Mouse (Mus musculus): Measurements from ENCODE around the gene Fndc3b. TPM values are rescaled to one million over a fixed set of nuclear protein-coding genes. Genes with fewer than 3 reads are reported as not detected.

Gene Fndc3b
- total RNA-seq, 4 experiments from 2014 or later, result 41.8 to 50.5 (median 49.8) TPM

DNA sequence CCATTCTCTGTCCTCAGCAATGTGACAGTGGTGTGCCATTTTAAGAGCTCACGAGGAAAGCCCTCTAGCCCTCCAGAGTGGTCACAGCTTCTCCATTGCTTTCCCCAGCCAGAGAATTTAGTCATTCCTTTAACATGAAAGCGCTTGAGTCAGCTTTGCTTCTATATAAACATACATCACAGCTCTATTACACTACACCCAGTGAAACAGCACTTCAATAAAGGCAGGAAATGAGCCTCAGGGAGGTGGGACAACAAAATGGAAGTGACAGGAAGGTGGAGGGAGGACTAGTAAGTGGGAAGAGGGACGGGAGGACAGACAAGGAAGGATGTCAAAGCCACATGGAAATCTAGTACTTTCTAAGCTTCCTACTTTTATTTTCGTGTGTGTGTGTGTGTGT is 88.7 kb downstream of the Fndc3b start:
- no peak for DNase-seq (ENCODE audit: low spot score)

GRCm38 (mm10) chr3:27621176-27621575 is 89.9 kb downstream of the Fndc3b start:
- no peak for DNase-seq (ENCODE audit: low spot score)

DNA sequence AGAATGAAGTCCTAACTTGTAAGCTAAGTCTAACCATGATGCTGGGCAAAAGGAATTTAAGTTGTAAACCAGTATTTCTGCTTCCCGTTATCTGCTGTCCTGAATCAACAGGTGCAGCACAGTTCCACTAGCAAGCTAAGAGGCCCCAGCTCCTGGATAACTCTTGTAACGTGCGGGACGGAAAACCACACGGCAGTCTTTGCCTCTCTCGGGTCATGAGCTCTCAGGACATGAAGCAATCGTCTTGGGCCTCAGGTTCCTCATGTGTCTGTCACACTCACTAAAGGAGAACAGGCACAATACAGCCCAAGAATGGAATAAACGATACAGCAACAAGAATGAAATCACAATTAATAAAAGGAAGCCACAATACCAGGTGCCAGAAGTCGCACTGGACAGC is 93.4 kb downstream of the Fndc3b start:
- no peak for DNase-seq (ENCODE audit: low spot score)

DNA sequence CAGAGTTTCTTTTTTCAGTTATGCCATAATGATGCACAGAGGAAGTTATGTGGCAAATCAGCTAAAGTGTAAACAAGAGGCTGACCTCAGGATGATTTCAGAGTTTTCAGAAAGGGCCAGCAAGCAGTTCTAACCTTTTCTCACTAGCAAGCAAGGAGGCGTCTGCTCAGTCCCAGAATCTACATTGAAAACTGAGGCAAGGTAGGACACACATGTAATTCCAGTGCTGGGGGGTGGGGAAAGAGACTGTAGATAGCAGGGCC is 93.9 kb downstream of the Fndc3b start:
- DNase-seq (ENCODE audit: low spot score), result no peak

GRCm38 (mm10) chr3:27616421-27617236 is 94.5 kb downstream of the Fndc3b start:
- peak; percentile 69 for DNase-seq (ENCODE audit: low spot score)

DNA sequence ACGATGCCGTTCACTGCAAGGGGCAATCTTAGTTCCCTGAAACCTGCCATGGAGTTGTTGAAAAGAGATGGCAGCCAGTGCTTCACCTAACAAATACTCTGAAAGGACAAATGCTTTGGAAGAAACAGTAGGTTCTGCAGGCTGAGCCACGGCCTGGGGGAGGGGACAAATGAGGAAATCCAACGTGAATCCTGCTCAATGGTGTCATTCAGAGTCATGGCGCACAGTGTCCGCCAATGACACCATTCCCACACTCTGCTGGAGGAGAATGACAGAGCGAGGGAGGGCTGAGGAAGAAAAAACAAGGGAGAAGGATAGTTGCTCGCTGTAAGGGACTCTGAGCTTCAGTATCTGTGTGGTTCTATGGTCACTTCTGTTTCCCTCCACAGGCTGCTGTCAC is 95.6 kb downstream of the Fndc3b start:
- no peak for DNase-seq (ENCODE audit: low spot score)

DNA sequence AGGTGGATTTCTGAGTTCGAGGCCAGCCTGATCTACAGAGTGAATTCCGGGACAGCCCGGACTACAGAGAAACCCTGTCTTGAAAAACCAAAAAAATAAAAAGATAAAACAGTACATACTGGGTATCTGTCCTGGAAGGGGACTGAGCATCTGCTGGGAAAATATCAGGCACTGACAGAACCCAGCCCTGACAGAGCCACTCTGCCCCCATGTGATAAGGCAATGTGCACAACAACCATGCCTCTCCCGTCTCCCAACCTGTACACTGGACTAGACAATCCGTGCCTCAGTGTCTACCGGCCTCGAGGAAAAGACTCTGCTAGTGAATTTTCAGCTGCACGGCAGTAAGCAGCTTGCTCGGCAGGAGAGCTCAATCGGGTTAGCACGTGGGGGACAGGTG is 97.3 kb downstream of the Fndc3b start:
- no peak for DNase-seq (ENCODE audit: low spot score)

GRCm38 (mm10) chr3:27613011-27613410 is 98.1 kb downstream of the Fndc3b start:
- no peak for DNase-seq (ENCODE audit: low spot score)

DNA sequence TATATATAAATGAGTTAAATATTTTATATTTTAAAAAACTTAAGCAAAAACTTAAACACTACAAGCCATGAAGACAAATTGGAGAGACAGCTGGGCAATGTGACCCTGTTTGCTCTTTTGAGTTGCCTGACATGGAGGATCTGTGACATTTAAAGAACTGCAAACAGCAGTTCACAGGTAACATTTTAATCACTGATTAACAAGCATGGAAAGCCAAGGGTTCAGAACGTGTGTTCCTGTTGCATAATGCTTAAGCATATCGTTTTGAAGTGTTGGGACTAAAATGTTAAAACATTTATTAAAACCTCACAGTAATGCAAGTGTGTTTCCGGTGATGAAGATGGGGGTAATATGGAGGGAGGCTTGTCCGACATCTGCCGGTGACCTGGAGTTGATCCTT is 99.1 kb downstream of the Fndc3b start:
- no peak for DNase-seq (ENCODE audit: low spot score)

DNA sequence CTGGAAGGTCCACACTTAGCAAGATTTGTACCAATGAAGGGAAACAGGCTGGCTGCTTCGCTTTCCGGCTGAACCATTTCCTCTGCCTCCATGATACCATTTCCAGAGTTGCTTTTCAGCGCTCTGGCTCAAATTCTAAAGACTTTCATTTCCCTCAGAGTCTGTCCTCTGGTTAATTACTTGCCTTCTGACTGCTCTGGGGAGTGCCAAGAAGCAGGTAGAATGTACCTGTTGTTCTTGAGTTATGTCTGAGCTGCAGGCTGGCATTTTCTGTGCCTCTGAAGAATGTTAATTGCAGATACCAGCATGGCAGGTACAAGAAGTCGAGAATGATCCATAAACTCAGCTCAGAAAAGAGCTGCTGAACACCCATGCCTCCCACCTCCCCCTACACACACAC is 100.6 kb downstream of the Fndc3b start:
- DNase-seq (ENCODE audit: low spot score), result no peak

GRCm38 (mm10) chr3:27610089-27610488 is 101.0 kb downstream of the Fndc3b start:
- no peak for DNase-seq (ENCODE audit: low spot score)

DNA sequence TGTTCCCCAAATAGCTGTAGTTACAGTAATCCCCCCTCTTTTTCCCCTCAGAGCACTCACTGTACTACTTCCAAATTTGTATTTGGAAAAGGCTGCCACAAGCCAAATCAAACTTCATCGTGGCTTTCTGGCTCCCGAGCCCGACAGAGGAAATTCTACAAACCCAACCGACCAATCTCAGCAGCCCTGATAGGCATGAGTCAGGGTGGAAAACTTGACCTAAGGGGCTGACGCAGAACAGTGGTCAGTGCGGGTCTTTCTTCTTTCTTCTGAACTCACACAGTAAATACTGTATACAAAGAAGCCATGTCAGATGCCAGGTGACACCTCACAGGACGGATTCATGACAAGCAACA is 103.3 kb downstream of the Fndc3b start:
- DNase-seq (ENCODE audit: low spot score), result peak; percentile 56

GRCm38 (mm10) chr3:27607081-27607795 is 103.9 kb downstream of the Fndc3b start:
- DNase-seq (ENCODE audit: low spot score), result peak; percentile 58

GRCm38 (mm10) chr3:27606626-27607025 is 104.5 kb downstream of the Fndc3b start:
- DNase-seq (ENCODE audit: low spot score), result no peak

GRCm38 (mm10) chr3:27605613-27606012 is 105.5 kb downstream of the Fndc3b start:
- DNase-seq (ENCODE audit: low spot score), result no peak

DNA sequence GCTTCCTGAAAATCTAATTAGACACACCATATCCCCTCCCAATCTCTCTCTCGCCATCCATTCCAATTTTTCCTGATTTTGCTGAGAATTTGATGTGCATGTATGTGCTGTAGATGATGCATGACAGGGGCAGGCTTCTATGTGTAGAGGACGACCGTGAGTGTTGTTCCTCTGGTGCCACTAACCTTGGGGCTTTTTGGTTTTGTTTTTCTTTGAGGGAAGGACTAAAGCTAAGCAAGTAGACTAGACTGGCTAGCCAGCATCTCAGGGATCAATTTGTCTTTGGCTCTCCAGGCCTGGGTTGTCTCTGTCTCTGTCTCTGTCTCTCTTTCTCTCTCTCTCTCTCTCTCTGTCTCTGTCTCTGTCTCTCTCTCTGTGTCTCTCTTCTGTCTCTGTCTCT is 106.0 kb downstream of the Fndc3b start:
- DNase-seq (ENCODE audit: low spot score), result no peak

DNA sequence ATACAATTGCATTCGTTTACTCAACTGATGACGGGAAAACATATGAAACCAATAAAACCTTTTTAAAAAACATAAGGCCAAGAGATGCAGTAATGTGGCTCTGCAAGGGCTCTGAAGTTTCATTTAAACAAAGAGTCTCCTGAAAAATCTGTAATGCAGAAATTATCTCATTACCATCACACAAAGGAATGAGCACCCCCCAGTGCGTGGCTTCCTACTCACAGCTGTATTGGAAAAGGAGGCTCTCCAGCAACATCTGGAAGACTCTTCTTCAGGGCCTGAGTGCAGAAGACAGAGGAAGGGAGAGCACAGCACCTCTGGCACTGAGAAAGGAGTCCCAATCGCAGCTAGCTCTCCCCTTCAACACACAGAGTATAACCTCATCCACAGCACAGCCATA is 106.5 kb downstream of the Fndc3b start:
- DNase-seq (ENCODE audit: low spot score), result no peak

GRCm38 (mm10) chr3:27603905-27604620 is 107.0 kb downstream of the Fndc3b start:
- no peak for DNase-seq (ENCODE audit: low spot score)

GRCm38 (mm10) chr3:27600645-27601044 is 110.5 kb downstream of the Fndc3b start:
- peak; percentile 40 for DNase-seq (ENCODE audit: low spot score)

- no peak for DNase-seq (ENCODE audit: low spot score)
These were observed 110.9 kb downstream of the Fndc3b start for GRCm38 (mm10) chr3:27600197-27600596.

GRCm38 (mm10) chr3:27598437-27599382 is 112.4 kb downstream of the Fndc3b start:
- no peak for DNase-seq (ENCODE audit: low spot score)

All from heart, adult 8-10 months (tissue).